Mouse (Mus musculus) ES-Bruce4 (cell line): ENCODE results near the gene Kif3b. TPM values are rescaled to one million over a fixed set of nuclear protein-coding genes. Genes with fewer than 3 reads are reported as not detected.
"Not testable (repeated sequence)": the region's sequence is repeated elsewhere in the genome, so short reads cannot be mapped to it uniquely, and the experiment has no call there.

Experiments
- H3K27ac ChIP-seq: 2 replicates; pipeline ENCODE4 v1.5.1; 2012; ENCODE audit warnings: low read length, inconsistent platforms; ENCODE audit not compliant: insufficient read depth
- H3K27me3 ChIP-seq: 2 replicates; pipeline ENCODE4 v1.6.1; 2012; ENCODE audit warnings: mild to moderate bottlenecking, low read length, inconsistent platforms; ENCODE audit not compliant: control insufficient read depth, poor library complexity, insufficient read depth, severe bottlenecking
- H3K36me3 ChIP-seq: 2 replicates; pipeline ENCODE4 v1.6.1; 2012; ENCODE audit warnings: inconsistent platforms, mild to moderate bottlenecking, low read length, moderate library complexity; ENCODE audit not compliant: control insufficient read depth, poor library complexity, insufficient read depth, severe bottlenecking
- H3K4me1 ChIP-seq: one replicate; pipeline ENCODE4 v1.8.1; 2011; ENCODE audit warnings: low read length; ENCODE audit not compliant: control insufficient read depth, insufficient read depth
- H3K4me3 ChIP-seq: 2 replicates; pipeline ENCODE4 v1.5.1; 2011; ENCODE audit warnings: low read depth, mild to moderate bottlenecking, low read length
- H3K9ac ChIP-seq: 2 replicates; pipeline ENCODE4 v1.6.1; 2012; ENCODE audit warnings: low read depth, mild to moderate bottlenecking, inconsistent platforms; ENCODE audit not compliant: poor library complexity, severe bottlenecking
- H3K9me3 ChIP-seq: replicated peaks from 2 replicates; pipeline ENCODE4 v1.6.1; 2012; ENCODE audit warnings: mild to moderate bottlenecking, low read length, inconsistent platforms; ENCODE audit not compliant: control insufficient read depth, poor library complexity, insufficient read depth, severe bottlenecking
- CTCF ChIP-seq: IDR thresholded peaks from one replicate; pipeline ENCODE4 v1.8.1; 2011; ENCODE audit warnings: low read depth, low read length
- EP300 ChIP-seq: IDR thresholded peaks from 2 replicates; pipeline ENCODE4 v1.6.1; 2011; ENCODE audit warnings: low read depth, low read length; ENCODE audit not compliant: insufficient read depth
- POLR2A ChIP-seq: IDR thresholded peaks from one replicate; pipeline ENCODE4 v1.8.1; 2011; ENCODE audit warnings: low read length; ENCODE audit not compliant: insufficient read depth
- polyA plus RNA-seq: library from polyadenylated mRNA; stranded (reverse); fragments of >200 nt; gene quantifications from 2 replicates; pipeline ENCODE4 v1.2.4, GENCODE M21; 2011; ENCODE audit warnings: low read depth; ENCODE audit not compliant: missing spikeins, insufficient read depth, insufficient read length

Kif3b gene
- polyA plus RNA-seq, 1 experiment = 16.8 TPM

- Histone ChIP-seq H3K36me3 (peaks cover 54% of the 10 kb centered on the region), H3K27me3 (no peaks in the 10 kb centered on the region), H3K9ac (no peak overlapping the region), H3K4me3 (no peak overlapping the region), H3K27ac (no peak overlapping the region), H3K4me1 (peaks cover 2% of the 10 kb centered on the region), H3K9me3 (no peaks in the 10 kb centered on the region)
- TF ChIP-seq CTCF = no peak
- no peak for TF ChIP-seq EP300
- no peak for TF ChIP-seq POLR2A
These were observed 63.4 kb downstream of the Kif3b start for GRCm38 (mm10) chr2:153354648-153355047.

GRCm38 (mm10) chr2:153356784-153357183 lies 65.6 kb downstream of the Kif3b start:
- TF ChIP-seq POLR2A = no peak
- no peak for TF ChIP-seq CTCF
- TF ChIP-seq EP300 = no peak
- Histone ChIP-seq H3K27me3 (no peaks in the 10 kb centered on the region), H3K36me3 (peaks cover 44% of the 10 kb centered on the region)

GRCm38 (mm10) chr2:153361101-153361710 lies 70.0 kb downstream of the Kif3b start:
- Histone ChIP-seq H3K4me3 (no peak overlapping the region), H3K9me3 (no peaks in the 10 kb centered on the region), H3K27me3 (no peaks in the 10 kb centered on the region), H3K27ac (no peak overlapping the region), H3K36me3 (peaks cover 27% of the 10 kb centered on the region), H3K9ac (no peak overlapping the region), H3K4me1 (peaks cover 2% of the 10 kb centered on the region)
- TF ChIP-seq CTCF (no peak), POLR2A (no peak), EP300 (no peak)

More at GRCm38 (mm10) chr2:153356784-153357183, 65.6 kb downstream of the Kif3b start:
- Histone ChIP-seq H3K4me3 (no peak overlapping the region), H3K4me1 (peaks cover 2% of the 10 kb centered on the region), H3K27ac (no peak overlapping the region), H3K9me3 (no peaks in the 10 kb centered on the region), H3K9ac (no peak overlapping the region)

GRCm38 (mm10) chr2:153364531-153364930 lies 73.3 kb downstream of the Kif3b start:
- H3K27me3 ChIP-seq, H3K9ac ChIP-seq, H3K4me1 ChIP-seq, H3K9me3 ChIP-seq, H3K27ac ChIP-seq, H3K4me3 ChIP-seq: not testable (repeated sequence)
- peaks cover 37% of the 10 kb centered on the region for H3K36me3 ChIP-seq

GRCm38 (mm10) chr2:153370871-153371270 lies 79.7 kb downstream of the Kif3b start:
- peak overlapping the region; percentile 88 for H3K27ac ChIP-seq
- no peak overlapping the region for H3K4me3 ChIP-seq
- TF ChIP-seq CTCF (no peak), EP300 (no peak), POLR2A (no peak)
- no peaks in the 10 kb centered on the region for H3K9me3 ChIP-seq
- no peaks in the 10 kb centered on the region for H3K27me3 ChIP-seq
- H3K4me1 ChIP-seq = peaks cover 2% of the 10 kb centered on the region
- peaks cover 30% of the 10 kb centered on the region for H3K36me3 ChIP-seq
- no peak overlapping the region for H3K9ac ChIP-seq

- Histone ChIP-seq H3K36me3 (peaks cover 13% of the 10 kb centered on the region), H3K27me3 (no peaks in the 10 kb centered on the region), H3K27ac (no peak overlapping the region), H3K9ac (no peak overlapping the region), H3K9me3 (no peaks in the 10 kb centered on the region), H3K4me3 (no peak overlapping the region), H3K4me1 (peaks cover 2% of the 10 kb centered on the region)
- TF ChIP-seq EP300 (no peak), CTCF (no peak), POLR2A (no peak)
These were observed 84.2 kb downstream of the Kif3b start for GRCm38 (mm10) chr2:153375380-153375779.
